Mouse (Mus musculus): ENCODE measurements around the gene Slc16a1. TPM values are rescaled to one million over a fixed set of nuclear protein-coding genes. Genes with fewer than 3 reads are reported as not detected.
"Not testable (repeated sequence)": the region's sequence is repeated elsewhere in the genome, so short reads cannot be mapped to it uniquely, and the experiment has no call there.

Slc16a1 gene
- polyA plus RNA-seq, 1 experiment = 31.9 TPM

GRCm38 (mm10) chr3:104682671-104683504, 44.4 kb downstream of the Slc16a1 start:
- H3K4me3 ChIP-seq (replicated peaks; ENCODE audit: insufficient read depth, low read depth, low read length) = no peak overlapping the region
- no peak overlapping the region for H3K27ac ChIP-seq (ENCODE audit: insufficient read depth, low read length)
- TF ChIP-seq CTCF (IDR thresholded peaks at IDR 0.05; ENCODE audit: borderline replicate concordance, insufficient read depth, low read depth, low read length) (peak; percentile 82), POLR2A (IDR thresholded peaks at IDR 0.05; ENCODE audit: borderline replicate concordance, insufficient read depth, low read length) (no peak)
- 63% methylated on average over 11 of the region's 11 CpGs for WGBS
- DNase-seq = peak; percentile 52 to 67
- no peaks in the 10 kb centered on the region for H3K4me1 ChIP-seq (ENCODE audit: control insufficient read depth, insufficient read depth, low read length)
- H3K27me3 ChIP-seq (ENCODE audit: control insufficient read depth, insufficient read depth, low read length) = no peaks in the 10 kb centered on the region

GRCm38 (mm10) chr3:104700751-104701335, 62.4 kb downstream of the Slc16a1 start:
- H3K27me3 ChIP-seq (ENCODE audit: control insufficient read depth, insufficient read depth, low read length) = no peaks in the 10 kb centered on the region; the same call in 1 of the 2 replicates
- no peak overlapping the region for H3K27ac ChIP-seq (ENCODE audit: insufficient read depth, low read length)
- TF ChIP-seq CTCF (IDR thresholded peaks at IDR 0.05; ENCODE audit: borderline replicate concordance, insufficient read depth, low read depth, low read length) (peak; percentile 48; the same call in 1 of the 2 replicates), POLR2A (IDR thresholded peaks at IDR 0.05; ENCODE audit: borderline replicate concordance, insufficient read depth, low read length) (no peak)
- peak; percentile 46 to 48 for DNase-seq
- no peak overlapping the region for H3K4me3 ChIP-seq (replicated peaks; ENCODE audit: insufficient read depth, low read depth, low read length)
- 8% methylated on average over 23 of the region's 23 CpGs for WGBS
- no peaks in the 10 kb centered on the region; the same call in 1 of the 2 replicates for H3K4me1 ChIP-seq (ENCODE audit: control insufficient read depth, insufficient read depth, low read length)

- H3K27ac ChIP-seq (ENCODE audit: insufficient read depth, low read length) = no peak overlapping the region
- DNase-seq = no peak
- no peaks in the 10 kb centered on the region; the same call in 1 of the 2 replicates for H3K27me3 ChIP-seq (ENCODE audit: control insufficient read depth, insufficient read depth, low read length)
- no peaks in the 10 kb centered on the region; the same call in 1 of the 2 replicates for H3K4me1 ChIP-seq (ENCODE audit: control insufficient read depth, insufficient read depth, low read length)
- no peak overlapping the region for H3K4me3 ChIP-seq (replicated peaks; ENCODE audit: insufficient read depth, low read depth, low read length)
- TF ChIP-seq POLR2A (IDR thresholded peaks at IDR 0.05; ENCODE audit: borderline replicate concordance, insufficient read depth, low read length) (no peak), CTCF (IDR thresholded peaks at IDR 0.05; ENCODE audit: borderline replicate concordance, insufficient read depth, low read depth, low read length) (no peak)
- 100% methylated on average over 1 of the region's 1 CpGs for WGBS
Observed at GRCm38 (mm10) chr3:104701761-104702160, 63.3 kb downstream of the Slc16a1 start.

GRCm38 (mm10) chr3:104703941-104704340, 65.5 kb downstream of the Slc16a1 start:
- DNase-seq = no peak
- Histone ChIP-seq H3K27me3 (ENCODE audit: control insufficient read depth, insufficient read depth, low read length) (no peaks in the 10 kb centered on the region; the same call in 1 of the 2 replicates), H3K4me3 (replicated peaks; ENCODE audit: insufficient read depth, low read depth, low read length) (no peak overlapping the region), H3K27ac (ENCODE audit: insufficient read depth, low read length) (no peak overlapping the region), H3K4me1 (ENCODE audit: control insufficient read depth, insufficient read depth, low read length) (no peaks in the 10 kb centered on the region; the same call in 1 of the 2 replicates)
- TF ChIP-seq CTCF (IDR thresholded peaks at IDR 0.05; ENCODE audit: borderline replicate concordance, insufficient read depth, low read depth, low read length) = no peak
- TF ChIP-seq POLR2A (IDR thresholded peaks at IDR 0.05; ENCODE audit: borderline replicate concordance, insufficient read depth, low read length) = no peak
- WGBS = 57% methylated on average over 4 of the region's 4 CpGs

GRCm38 (mm10) chr3:104706446-104706845, 68.0 kb downstream of the Slc16a1 start:
- DNase-seq = no peak
- TF ChIP-seq CTCF (IDR thresholded peaks at IDR 0.05; ENCODE audit: borderline replicate concordance, insufficient read depth, low read depth, low read length) (no peak), POLR2A (IDR thresholded peaks at IDR 0.05; ENCODE audit: borderline replicate concordance, insufficient read depth, low read length) (no peak)
- whole genome bisulfite sequencing = 87% methylated on average over 2 of the region's 2 CpGs
- Histone ChIP-seq H3K4me3 (replicated peaks; ENCODE audit: insufficient read depth, low read depth, low read length) (no peak overlapping the region), H3K27ac (ENCODE audit: insufficient read depth, low read length) (no peak overlapping the region), H3K27me3 (ENCODE audit: control insufficient read depth, insufficient read depth, low read length) (no peaks in the 10 kb centered on the region; the same call in 1 of the 2 replicates), H3K4me1 (ENCODE audit: control insufficient read depth, insufficient read depth, low read length) (no peaks in the 10 kb centered on the region; the same call in 1 of the 2 replicates)

GRCm38 (mm10) chr3:104706951-104707771, 68.7 kb downstream of the Slc16a1 start:
- not testable (repeated sequence) for H3K27ac ChIP-seq (ENCODE audit: insufficient read depth, low read length); DNase-seq
- 32% methylated on average over 6 of the region's 6 CpGs for WGBS

GRCm38 (mm10) chr3:104707772-104708144, 69.3 kb downstream of the Slc16a1 start:
- not testable (repeated sequence) for H3K27ac ChIP-seq (ENCODE audit: insufficient read depth, low read length); H3K4me1 ChIP-seq (ENCODE audit: control insufficient read depth, insufficient read depth, low read length); H3K4me3 ChIP-seq (replicated peaks; ENCODE audit: insufficient read depth, low read depth, low read length); DNase-seq; H3K27me3 ChIP-seq (ENCODE audit: control insufficient read depth, insufficient read depth, low read length)
- WGBS = 52% methylated on average over 1 of the region's 1 CpGs

More at GRCm38 (mm10) chr3:104706951-104707771, 68.7 kb downstream of the Slc16a1 start:
- not testable (repeated sequence) for H3K4me3 ChIP-seq (replicated peaks; ENCODE audit: insufficient read depth, low read depth, low read length); H3K4me1 ChIP-seq (ENCODE audit: control insufficient read depth, insufficient read depth, low read length); H3K27me3 ChIP-seq (ENCODE audit: control insufficient read depth, insufficient read depth, low read length)

Other genes starting within 250 kb of the Slc16a1 start
- 22.3 and 23.3 TPM in 2 replicates for gene Lrig2, start 126.8 kb upstream of the Slc16a1 start, polyA plus RNA-seq (2012; rRNA removed)
- 4.5 and 6.1 TPM in 2 replicates for gene Ppm1j, start 142.4 kb downstream of the Slc16a1 start, polyA plus RNA-seq (2012; rRNA removed)
- gene Fam19a3, start 143.2 kb downstream of the Slc16a1 start, polyA plus RNA-seq (2012; rRNA removed) = 0.41 and 0.43 TPM in 2 replicates
- gene Rhoc, start 149.7 kb downstream of the Slc16a1 start, polyA plus RNA-seq (2012; rRNA removed) = 30.6 and 31.2 TPM in 2 replicates
- gene Mov10, start 179.9 kb downstream of the Slc16a1 start, polyA plus RNA-seq (2012; rRNA removed) = 3.2 and 4.1 TPM in 2 replicates
- 13.7 and 14.7 TPM in 2 replicates for gene St7l, start 225.3 kb downstream of the Slc16a1 start, polyA plus RNA-seq (2012; rRNA removed)
- gene Capza1, start 225.8 kb downstream of the Slc16a1 start, polyA plus RNA-seq (2012; rRNA removed) = 45.6 and 53.7 TPM in 2 replicates

All from cerebellum, adult 2 months (tissue).